Mouse (Mus musculus) thymus, postnatal 36 days (tissue): ENCODE measurements at regions not wholly inside any gene's neighbourhood (a gene's known extent, or its start where the extent isn't known, plus 50 kb on each side); places are given as distances from the start of the nearest gene placed in this dataset.

ENCODE experiments used
- DNase-seq, 2 experiments: peaks; one replicate each; pipeline ENCODE4 v3.0.0; 2022; ENCODE audit warnings: mixed read lengths in 2 of 2

DNA sequence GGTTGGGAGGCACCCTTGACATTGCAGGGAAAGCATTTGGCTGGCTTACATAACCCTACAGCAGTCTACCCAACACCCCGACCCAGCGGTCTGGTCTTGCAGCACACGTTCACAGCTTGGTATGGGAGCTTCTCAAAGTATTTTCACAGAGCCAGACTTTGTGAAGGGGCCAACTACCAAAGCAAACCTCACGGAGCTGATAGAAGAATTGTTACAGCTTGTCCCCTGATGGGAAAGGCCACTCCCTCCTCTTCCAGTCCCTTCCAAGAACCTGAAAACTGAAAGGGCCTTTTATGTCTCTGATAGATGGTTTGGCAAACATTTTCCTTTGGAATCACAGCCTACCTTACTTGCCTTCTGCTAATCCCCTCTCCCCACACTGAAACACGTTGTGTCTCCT lies 341.6 kb downstream of the Pik3r1 start:
- no peak for DNase-seq

DNA sequence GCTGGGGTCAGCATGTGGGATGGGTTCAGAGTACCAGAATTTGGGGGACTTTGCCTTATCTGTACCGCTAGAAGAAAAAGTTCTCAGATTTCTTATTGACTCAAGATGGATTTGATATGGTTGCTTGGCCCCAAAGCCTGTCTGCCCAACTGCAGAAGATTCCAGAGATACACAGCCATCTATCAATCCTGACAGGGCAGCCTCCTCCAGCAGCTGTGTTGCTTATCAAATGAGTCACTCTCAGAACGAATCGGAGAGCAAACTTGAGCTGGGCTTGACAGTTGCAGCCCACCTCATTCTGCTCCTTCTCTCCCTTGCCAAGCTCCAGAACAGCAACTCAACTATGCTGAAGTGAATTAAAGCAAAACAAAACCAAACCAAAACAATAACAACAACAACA lies 345.9 kb downstream of the Pik3r1 start:
- no peak for DNase-seq

- DNase-seq: no peak
Observed at GRCm38 (mm10) chr13:101419457-101420025, 348.5 kb downstream of the Pik3r1 start.

GRCm38 (mm10) chr13:101418272-101418671 lies 349.7 kb downstream of the Pik3r1 start:
- no peak for DNase-seq

DNA sequence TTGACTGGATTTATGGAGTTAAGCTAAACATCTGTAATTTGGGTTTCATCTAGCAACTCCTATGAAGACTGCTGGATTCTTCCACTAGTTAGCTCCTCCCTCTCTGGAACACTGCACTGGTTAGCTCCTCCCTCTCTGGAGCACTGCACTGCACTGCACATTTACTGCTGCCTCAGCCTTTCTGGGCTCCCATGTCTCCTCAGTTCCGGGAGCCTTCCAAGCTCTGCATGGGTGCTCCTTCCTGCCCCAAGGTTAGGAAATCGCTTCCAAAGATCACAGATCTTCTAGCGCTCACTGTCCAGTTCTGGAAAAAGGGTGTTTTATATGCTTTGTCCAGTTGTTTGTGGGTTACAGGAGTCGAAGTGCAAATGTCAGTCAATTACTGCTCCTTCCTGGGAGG lies 359.1 kb downstream of the Pik3r1 start:
- DNase-seq: no peak

DNA sequence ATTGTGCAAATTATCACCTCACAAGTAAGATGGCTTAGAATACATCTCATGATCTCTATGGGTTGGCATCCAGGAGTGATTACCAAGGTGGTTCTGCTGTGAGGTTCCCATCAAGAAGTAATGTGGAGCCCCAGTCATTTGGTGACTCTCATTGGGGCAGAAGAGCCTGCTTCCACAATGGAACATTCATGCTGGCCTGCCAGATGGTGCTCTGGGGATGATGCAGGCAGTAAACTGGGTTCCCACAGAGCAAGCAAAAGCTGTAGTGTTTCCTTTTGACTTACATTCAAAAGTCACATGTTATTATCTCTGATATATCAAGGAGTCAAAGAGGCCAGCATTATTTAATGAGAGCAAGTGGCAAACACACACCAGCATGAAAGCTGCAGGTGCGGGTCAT lies 360.4 kb downstream of the Pik3r1 start:
- DNase-seq: no peak

GRCm38 (mm10) chr13:101373581-101374189 lies 394.3 kb downstream of the Pik3r1 start:
- DNase-seq: no peak

DNA sequence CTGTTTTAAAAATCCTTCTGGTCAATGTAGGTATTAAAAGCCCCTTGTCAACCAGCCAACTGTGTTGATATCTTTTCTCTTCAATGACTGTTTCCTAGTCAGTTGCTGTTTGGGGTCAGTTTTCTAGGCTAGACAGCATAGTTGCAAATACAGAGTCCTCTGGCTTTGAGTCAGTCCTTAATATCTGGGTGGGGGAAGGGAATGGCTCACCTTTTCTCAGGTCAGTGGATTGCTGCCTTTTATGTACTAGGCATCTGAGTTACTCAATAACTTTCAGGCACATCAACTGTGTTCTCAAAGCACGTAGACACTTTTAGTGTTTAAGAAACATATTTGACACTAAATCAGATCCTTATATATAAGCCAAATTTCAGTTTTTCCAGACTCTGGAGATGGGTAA lies 396.1 kb downstream of the Pik3r1 start:
- DNase-seq: no peak

GRCm38 (mm10) chr13:101368170-101368569 lies 399.8 kb downstream of the Pik3r1 start:
- DNase-seq: no peak

- no peak for DNase-seq
Observed at GRCm38 (mm10) chr13:101355363-101355762, 412.7 kb downstream of the Pik3r1 start.

DNA sequence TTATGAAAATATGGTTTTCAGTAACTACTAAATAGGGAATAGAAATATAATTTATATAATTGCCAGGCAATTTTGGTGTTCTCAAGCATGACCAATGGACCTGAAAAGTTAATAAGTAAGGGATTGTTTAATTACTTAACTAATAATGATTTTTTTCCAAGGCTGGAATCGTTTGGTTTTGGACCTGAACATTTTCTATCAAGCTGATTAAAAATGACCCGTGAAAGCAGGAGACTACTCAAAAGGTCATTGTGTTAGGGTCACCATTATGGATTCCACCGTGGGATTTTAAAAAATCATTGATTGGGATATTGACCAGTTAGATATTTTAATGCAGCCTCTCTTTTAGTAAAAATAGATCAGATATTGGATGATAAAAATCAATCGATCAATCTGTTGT lies 416.9 kb downstream of the Pik3r1 start:
- no peak for DNase-seq

- DNase-seq: no peak
Observed at GRCm38 (mm10) chr13:101349354-101349753, 418.7 kb downstream of the Pik3r1 start.

GRCm38 (mm10) chr13:101338280-101338872 lies 429.6 kb downstream of the Pik3r1 start:
- no peak for DNase-seq

GRCm38 (mm10) chr13:101318621-101319020 lies 449.4 kb downstream of the Pik3r1 start:
- DNase-seq: no peak

GRCm38 (mm10) chr13:101316336-101316735 lies 451.7 kb downstream of the Pik3r1 start:
- DNase-seq: no peak

GRCm38 (mm10) chr13:101314040-101314439 lies 454.0 kb downstream of the Pik3r1 start:
- DNase-seq: no peak

DNA sequence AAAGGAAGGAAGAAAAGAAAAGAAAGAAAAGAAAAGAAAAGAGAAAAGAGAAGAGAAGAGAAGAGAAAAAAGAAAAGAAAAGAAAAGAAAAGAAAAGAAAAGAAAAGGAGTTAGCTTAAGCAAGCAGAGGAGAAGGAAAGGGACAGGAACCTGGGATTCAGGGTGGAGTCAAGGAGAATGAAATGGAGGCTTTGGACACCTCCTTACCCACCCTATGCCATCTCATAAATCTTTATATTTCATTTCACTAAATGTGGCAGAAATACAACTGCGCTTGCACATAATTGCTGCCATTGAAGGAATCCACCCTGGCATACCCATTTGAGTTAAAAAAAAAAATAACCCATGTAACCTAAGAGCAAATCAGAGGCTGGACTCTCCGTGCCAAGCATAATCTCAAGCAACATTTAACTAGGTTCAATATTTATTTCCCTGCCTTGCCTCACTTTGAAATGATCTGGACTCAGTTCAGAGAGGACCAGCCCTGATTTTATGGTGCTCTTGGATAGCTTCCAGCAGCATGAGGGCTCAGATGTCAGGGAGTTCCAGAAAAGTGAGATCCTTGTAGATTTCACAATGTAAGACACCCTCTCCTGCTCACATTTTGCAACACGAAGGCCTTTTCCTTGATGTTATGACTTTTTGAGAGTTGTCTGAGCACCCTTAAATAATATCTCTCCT lies 456.2 kb downstream of the Pik3r1 start:
- DNase-seq: no peak

DNA sequence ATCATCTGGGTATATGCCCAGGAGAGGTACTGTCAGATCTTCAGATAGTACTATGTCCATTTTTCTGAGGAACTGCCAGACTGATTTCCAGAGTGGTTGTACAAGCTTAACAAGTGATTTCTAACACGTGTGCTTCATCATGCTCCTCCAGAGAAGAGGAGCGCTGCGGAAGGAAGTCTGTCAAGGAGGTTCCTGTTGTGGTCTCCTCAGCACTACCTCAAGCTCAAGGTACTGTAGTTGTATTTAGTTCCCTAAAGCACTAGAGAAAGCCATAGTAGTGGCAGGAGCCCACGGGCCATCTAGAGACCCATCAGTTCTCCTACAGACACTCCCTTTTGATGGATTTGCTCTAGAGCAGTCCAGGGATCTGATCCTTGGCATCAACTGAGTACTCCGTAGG lies 459.3 kb downstream of the Pik3r1 start:
- DNase-seq: peak; percentile 4 to 9

- no peak for DNase-seq
Observed at GRCm38 (mm10) chr13:101305695-101306413, 462.2 kb downstream of the Pik3r1 start.

DNA sequence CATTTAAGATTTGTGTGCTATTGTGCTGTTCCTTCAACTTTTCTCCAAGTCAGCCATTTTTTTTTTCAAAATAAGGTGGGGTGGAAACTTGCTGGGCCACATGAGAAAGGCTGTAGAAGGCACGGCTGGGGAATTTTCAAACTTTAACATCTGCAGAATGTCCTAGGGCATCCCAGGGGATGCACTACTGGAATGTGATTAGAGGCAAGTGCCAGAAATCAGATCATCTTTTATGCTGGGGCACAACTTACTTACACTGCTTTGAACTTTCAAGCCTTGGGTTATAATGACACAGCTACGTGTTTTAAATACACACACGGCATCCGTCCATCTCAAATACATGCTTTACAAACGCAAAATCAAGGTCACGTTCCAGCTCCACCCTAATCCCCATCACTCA lies 463.0 kb downstream of the Pik3r1 start:
- DNase-seq: no peak

GRCm38 (mm10) chr13:101301361-101301760 lies 466.7 kb downstream of the Pik3r1 start:
- DNase-seq: no peak

DNA sequence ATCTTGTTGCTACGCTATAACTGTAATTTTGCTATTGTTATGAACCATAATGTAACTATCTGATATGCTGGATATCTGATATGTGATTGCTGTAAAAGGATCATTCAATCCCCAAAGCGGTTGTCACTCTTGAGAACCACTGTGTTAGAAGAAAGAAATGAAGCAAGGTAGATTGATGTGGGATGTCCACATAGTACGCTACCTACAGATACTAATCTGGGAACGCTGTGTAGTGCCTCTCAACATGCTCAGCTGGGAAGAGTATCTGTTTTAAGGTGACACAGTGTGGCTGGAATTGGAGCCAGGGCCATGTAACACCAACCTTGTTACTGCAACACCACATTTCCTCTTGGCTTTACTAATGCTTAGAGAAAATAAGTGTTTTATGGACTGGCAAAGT lies 456.2 kb upstream of the Slc30a5 start:
- DNase-seq: no peak

GRCm38 (mm10) chr13:101287131-101287530 lies 453.9 kb upstream of the Slc30a5 start:
- no peak for DNase-seq
